Mouse (Mus musculus) lung, postnatal 25 days (tissue): Measurements from ENCODE around the gene Gls.

Experiments used
- DNase-seq: peaks from one replicate; pipeline ENCODE4 v3.0.0; 2022; ENCODE audit warnings: low spot score

Gls gene

GRCm38 (mm10) chr1:52121052-52121451, 112.0 kb downstream of the Gls start:
- no peak for DNase-seq

DNA sequence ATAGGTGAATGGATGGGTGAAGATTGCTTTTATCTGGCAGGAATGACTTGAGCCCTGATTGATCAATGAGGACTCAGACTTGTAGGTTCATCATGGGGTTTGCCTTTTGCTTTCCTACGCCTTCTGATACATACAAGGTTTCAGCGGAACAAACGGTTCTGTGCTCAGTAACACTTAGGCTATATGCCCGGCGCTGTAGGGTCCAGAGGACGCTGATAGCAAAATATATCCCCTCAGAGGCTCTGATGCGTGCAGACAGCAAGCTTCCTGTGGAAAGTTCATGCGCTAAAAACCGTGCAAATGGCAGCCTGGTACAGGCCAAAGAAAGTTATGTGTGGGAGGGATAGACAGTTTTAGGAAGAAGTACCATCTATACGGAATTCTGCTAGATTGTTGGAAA, 112.8 kb downstream of the Gls start:
- DNase-seq, result no peak

GRCm38 (mm10) chr1:52119691-52120090, 113.3 kb downstream of the Gls start:
- peak; percentile 6 for DNase-seq

DNA sequence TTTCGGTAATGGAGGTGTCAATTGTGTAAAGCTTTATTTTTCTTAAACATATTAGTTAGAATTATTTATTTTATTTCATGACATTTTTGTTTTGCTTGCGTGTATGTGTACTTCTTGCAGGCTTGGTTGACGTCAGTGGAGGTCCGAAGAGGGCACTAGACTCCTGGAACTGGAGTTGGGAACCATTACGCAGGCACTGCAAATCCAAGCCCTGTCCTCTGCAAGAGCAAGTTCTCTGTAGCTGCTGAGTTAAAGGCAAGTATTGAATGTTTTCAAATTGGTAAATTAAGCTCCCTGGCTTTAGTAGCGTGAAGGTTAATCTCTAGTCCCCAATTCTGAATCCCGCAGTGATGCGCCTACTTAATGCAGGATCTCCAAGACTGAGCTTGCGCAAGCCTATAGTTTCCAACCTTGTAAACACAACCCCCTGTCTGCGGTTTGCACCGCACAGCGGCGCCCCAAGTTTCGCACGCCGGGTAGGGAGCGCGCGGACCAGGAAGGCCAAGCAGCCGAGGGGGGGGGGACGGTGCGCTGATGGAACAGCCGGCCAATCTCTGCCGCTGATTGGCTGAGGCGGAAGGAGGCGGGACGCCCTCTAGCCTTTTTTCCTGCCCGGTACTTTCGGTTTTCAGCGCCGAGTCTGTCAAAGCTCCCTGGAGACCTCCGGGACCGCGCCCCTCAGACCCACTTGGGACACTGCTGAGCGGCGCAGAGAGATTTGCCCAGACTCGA, 114.0 kb downstream of the Gls start, which contains the start of gene Stat1:
Stat1 (plus strand) TSS at position 581 of the 732 bp plus-strand sequence.
- peak; percentile 88 for DNase-seq

GRCm38 (mm10) chr1:52117777-52118176, 115.3 kb downstream of the Gls start:
- DNase-seq, result no peak

- peak; percentile 30 for DNase-seq
Observed at GRCm38 (mm10) chr1:52116441-52116840, 116.6 kb downstream of the Gls start.

GRCm38 (mm10) chr1:52113666-52114069, 119.4 kb downstream of the Gls start:
- DNase-seq, result peak; percentile 98
